Mouse (Mus musculus): ENCODE measurements around the gene Sema4d. TPM values are rescaled to one million over a fixed set of nuclear protein-coding genes. Genes with fewer than 3 reads are reported as not detected.

Sema4d gene
- polyA plus RNA-seq, 1 experiment from 2014 or later = 3.9 TPM

DNA sequence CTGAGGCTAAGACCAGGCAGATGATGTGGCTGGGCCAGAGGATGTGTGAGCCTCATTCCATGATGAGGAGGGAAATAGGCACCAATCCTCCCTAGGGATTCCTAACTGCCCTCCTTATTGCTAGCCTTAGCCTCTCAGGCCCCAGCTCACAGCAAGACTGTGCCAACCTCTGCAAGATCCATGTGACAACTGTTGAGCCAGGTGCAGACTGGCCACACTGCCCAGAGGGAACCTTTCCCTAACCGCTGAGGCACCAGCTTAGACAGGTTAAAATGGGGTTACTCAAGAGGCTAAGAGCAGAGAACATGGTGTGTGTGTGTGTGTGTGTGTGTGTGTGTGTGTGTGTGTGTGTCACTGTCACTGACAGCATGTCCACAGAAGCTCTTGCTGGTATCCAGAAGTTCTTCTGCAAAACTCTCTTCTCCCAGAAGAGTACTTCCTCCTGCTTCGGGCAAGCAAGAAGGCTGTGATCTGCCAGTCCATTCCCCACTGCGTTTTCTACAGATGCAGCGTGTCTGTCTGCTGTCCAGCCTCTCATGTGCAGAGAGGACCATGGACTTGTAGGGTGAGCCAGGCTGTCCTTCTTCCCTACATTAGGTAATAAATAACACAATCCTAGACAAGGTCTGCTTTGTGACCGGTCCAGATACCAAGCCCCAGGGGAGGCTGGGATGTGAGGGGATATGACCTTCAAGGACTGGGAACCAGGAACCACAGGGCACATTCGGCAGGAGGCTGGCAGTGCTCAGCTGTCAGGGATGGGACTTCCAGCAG lies 24.8 kb upstream of the Sema4d start:
- Histone ChIP-seq H3K4me2 (ENCODE audit: low read depth, low read length) (no peak overlapping the region), H3K36me3 (replicated peaks; ENCODE audit: insufficient read depth, low read length) (no peaks in the 10 kb centered on the region), H3K27ac (ENCODE audit: low read depth) (no peak overlapping the region), H3K27me3 (ENCODE audit: insufficient read depth, low read length) (no peaks in the 10 kb centered on the region), H3K9me3 (ENCODE audit: low read length) (no peaks in the 10 kb centered on the region), H3K9ac (replicated peaks) (no peak overlapping the region), H3K4me1 (ENCODE audit: insufficient read depth) (no peaks in the 10 kb centered on the region), H3K4me3 (ENCODE audit: low read depth, low read length) (no peak overlapping the region)
- 44% methylated on average over 6 of the region's 6 CpGs for WGBS (ENCODE audit: insufficient replicate concordance)
- DNase-seq = no peak
- ATAC-seq = no peak
- TF ChIP-seq CTCF (IDR thresholded peaks at IDR 0.05; ENCODE audit: low read depth) = no peak
- no peak for TF ChIP-seq EP300 (IDR thresholded peaks at IDR 0.05; ENCODE audit: low read depth)

DNA sequence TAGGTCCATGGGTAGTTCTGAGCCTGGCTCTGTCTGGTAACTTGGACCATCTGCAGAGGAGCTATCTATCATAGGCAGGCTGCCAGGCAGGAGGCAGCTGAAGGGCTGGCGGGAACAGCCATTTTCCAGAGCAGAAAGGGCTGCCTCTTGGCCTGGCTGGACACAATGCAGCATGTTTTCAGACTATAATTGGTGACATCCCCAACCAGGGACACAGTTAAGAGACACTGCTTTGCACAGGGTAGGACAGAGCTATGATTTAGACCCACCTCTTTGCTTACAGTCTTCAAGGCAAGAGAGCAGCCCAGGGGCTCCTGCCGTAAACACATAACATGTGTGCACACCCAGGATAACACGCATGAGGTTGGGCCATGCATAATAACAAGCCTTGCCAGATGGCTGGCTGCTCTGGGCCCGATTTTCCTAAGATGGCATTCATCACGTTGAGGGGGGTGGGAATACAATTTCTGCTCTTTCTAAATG lies 23.1 kb upstream of the Sema4d start:
- Histone ChIP-seq H3K27me3 (ENCODE audit: insufficient read depth, low read length) (no peaks in the 10 kb centered on the region), H3K4me3 (ENCODE audit: low read depth, low read length) (no peak overlapping the region), H3K27ac (ENCODE audit: low read depth) (peak overlapping the region; percentile 41; the same call in 1 of the 2 replicates), H3K9ac (replicated peaks) (no peak overlapping the region), H3K4me1 (ENCODE audit: insufficient read depth) (no peaks in the 10 kb centered on the region), H3K9me3 (ENCODE audit: low read length) (no peaks in the 10 kb centered on the region), H3K36me3 (replicated peaks; ENCODE audit: insufficient read depth, low read length) (no peaks in the 10 kb centered on the region), H3K4me2 (ENCODE audit: low read depth, low read length) (no peak overlapping the region)
- 74% methylated on average over 5 of the region's 5 CpGs for WGBS (ENCODE audit: insufficient replicate concordance)
- TF ChIP-seq CTCF (IDR thresholded peaks at IDR 0.05; ENCODE audit: low read depth) = no peak
- no peak for TF ChIP-seq EP300 (IDR thresholded peaks at IDR 0.05; ENCODE audit: low read depth)
- no peak for DNase-seq
- peak; percentile 47 for ATAC-seq

DNA sequence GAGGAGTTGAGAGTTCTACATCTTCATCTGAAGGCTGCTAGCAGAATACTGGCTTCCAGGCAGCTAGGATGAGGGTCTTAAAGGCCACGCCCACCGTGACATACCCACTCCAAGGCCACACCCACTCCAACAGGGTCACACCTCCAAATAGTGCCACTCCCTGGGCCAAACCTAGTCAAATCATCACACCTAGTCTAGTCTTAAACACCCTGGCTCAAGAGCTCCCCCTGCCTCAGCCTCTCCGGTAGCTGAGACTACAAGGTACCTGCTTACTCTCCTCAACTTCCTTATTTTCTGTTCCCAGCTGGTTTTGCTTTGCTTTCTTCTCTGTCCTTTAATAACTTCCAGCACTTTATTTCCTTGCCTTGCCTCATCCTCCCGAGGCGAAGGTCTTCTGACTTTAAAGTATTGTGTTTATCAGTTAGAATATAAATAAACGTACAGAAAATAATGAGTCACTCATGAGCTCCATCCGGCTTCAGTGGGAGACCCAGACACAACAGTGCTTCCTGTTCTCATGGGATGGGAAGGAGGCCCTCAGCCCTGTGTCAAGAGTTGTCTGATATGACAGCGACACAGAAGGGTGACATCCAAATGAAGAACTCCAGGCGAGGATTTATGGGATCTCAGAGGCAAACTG lies 22.4 kb upstream of the Sema4d start:
- H3K27ac ChIP-seq (ENCODE audit: low read depth) = peak overlapping the region; percentile 41; the same call in 1 of the 2 replicates

DNA sequence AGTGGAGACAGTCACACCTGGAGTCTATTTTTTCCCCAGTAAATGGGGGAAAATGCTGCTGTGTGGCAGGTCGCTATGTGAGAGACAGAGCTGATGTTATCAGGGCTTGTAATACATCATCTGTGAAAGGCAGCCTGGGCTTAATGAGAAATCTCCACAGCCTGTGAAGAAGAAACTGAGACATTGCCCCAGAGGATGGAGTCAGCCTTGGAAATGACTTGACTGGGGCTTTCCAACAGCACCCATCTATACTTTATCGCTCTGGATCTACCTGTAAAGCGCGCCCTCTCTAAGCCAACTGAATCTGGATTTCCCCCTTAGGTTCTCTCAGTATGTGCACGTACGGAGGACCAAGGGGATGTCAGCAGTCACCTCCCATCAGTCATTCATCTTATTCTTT lies 21.1 kb upstream of the Sema4d start:
- no peak overlapping the region for H3K4me2 ChIP-seq (ENCODE audit: low read depth, low read length)
- DNase-seq = no peak
- 84% methylated on average over 6 of the region's 6 CpGs for WGBS (ENCODE audit: insufficient replicate concordance)
- no peak overlapping the region for H3K4me3 ChIP-seq (ENCODE audit: low read depth, low read length)
- ATAC-seq = no peak
- no peak overlapping the region for H3K9ac ChIP-seq (replicated peaks)
- no peak overlapping the region for H3K27ac ChIP-seq (ENCODE audit: low read depth)
- TF ChIP-seq EP300 (IDR thresholded peaks at IDR 0.05; ENCODE audit: low read depth) = no peak
- no peak for TF ChIP-seq CTCF (IDR thresholded peaks at IDR 0.05; ENCODE audit: low read depth)
- H3K27me3 ChIP-seq (ENCODE audit: insufficient read depth, low read length) = no peaks in the 10 kb centered on the region
- no peaks in the 10 kb centered on the region for H3K4me1 ChIP-seq (ENCODE audit: insufficient read depth)
- H3K36me3 ChIP-seq (replicated peaks; ENCODE audit: insufficient read depth, low read length) = no peaks in the 10 kb centered on the region
- no peaks in the 10 kb centered on the region for H3K9me3 ChIP-seq (ENCODE audit: low read length)

More for the DNA sequence above, 22.4 kb upstream of the Sema4d start:
- Histone ChIP-seq H3K4me1 (ENCODE audit: insufficient read depth) (no peaks in the 10 kb centered on the region), H3K9me3 (ENCODE audit: low read length) (no peaks in the 10 kb centered on the region), H3K9ac (replicated peaks) (no peak overlapping the region), H3K36me3 (replicated peaks; ENCODE audit: insufficient read depth, low read length) (no peaks in the 10 kb centered on the region), H3K27me3 (ENCODE audit: insufficient read depth, low read length) (no peaks in the 10 kb centered on the region), H3K4me2 (ENCODE audit: low read depth, low read length) (no peak overlapping the region), H3K4me3 (ENCODE audit: low read depth, low read length) (no peak overlapping the region)
- WGBS (ENCODE audit: insufficient replicate concordance) = 21% methylated on average over 9 of the region's 9 CpGs
- ATAC-seq = peak; percentile 56
- DNase-seq = peak; percentile 58
- TF ChIP-seq CTCF (IDR thresholded peaks at IDR 0.05; ENCODE audit: low read depth) = peak; percentile 70
- peak; percentile 36 for TF ChIP-seq EP300 (IDR thresholded peaks at IDR 0.05; ENCODE audit: low read depth)

DNA sequence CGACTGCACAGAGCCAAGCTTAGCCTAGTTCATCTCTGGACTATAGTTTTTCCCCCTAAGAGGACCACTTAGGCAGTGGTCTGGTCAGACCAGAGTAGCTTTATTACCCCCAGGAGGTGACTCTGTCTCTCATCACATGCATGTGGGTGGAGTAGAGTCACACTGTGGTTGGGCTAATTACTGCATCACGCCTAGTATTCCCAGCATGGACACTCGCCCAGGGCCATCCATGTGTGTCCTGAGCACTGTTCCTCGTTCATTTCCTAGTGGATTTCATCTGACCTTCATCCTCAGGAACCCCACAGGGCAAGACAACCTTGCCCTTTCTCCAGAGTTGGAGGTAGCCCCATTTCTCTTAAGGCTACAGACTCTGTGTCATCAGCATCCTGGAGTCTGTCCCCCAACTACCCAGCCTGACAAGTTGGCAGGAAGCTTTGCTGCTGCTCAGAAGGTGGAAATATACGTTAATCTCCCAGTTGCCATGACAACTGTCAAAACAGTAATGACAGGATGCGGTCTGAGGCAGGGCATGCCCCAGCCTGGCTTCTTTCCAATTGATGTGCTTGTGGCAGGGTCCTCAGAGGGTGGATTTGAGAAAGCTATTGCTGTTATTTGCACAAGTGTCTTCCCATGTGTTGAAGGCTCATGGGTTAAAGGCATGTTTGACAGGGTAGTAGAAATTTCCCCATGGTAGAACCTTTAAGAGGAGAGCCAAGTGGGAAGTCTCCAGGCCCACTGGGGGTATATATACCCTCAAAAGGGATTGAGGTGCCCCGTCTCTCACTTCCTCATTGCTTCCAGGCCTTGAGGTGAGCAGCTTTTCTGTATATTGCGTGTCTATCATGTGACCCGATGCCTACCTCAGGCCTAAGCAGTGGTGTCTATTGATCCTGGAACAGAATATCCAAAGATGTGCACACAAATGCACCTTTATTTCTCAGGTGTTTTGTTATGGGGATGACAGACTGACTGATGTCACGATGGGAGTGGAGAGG lies 20.4 kb upstream of the Sema4d start:
- no peak overlapping the region for H3K27ac ChIP-seq (ENCODE audit: low read depth)
- no peak for TF ChIP-seq EP300 (IDR thresholded peaks at IDR 0.05; ENCODE audit: low read depth)
- no peak for TF ChIP-seq CTCF (IDR thresholded peaks at IDR 0.05; ENCODE audit: low read depth)
- no peaks in the 10 kb centered on the region for H3K27me3 ChIP-seq (ENCODE audit: insufficient read depth, low read length)
- WGBS (ENCODE audit: insufficient replicate concordance) = 43% methylated on average over 10 of the region's 10 CpGs
- no peak overlapping the region for H3K4me2 ChIP-seq (ENCODE audit: low read depth, low read length)
- DNase-seq (peak; percentile 33), ATAC-seq (no peak)
- no peaks in the 10 kb centered on the region for H3K36me3 ChIP-seq (replicated peaks; ENCODE audit: insufficient read depth, low read length)
- H3K9me3 ChIP-seq (ENCODE audit: low read length) = no peaks in the 10 kb centered on the region
- H3K4me3 ChIP-seq (ENCODE audit: low read depth, low read length) = no peak overlapping the region
- H3K9ac ChIP-seq (replicated peaks) = no peak overlapping the region
- no peaks in the 10 kb centered on the region for H3K4me1 ChIP-seq (ENCODE audit: insufficient read depth)

Measured in liver, postnatal 0 days (tissue).